Mouse (Mus musculus) heart, adult 9 months (tissue): ENCODE measurements at regions not wholly inside any gene's neighbourhood (a gene's known extent, or its start where the extent isn't known, plus 50 kb on each side); places are given as distances from the start of the nearest gene placed in this dataset.
A peak's percentile ranks its signal among the peaks of the same experiment; 100 is the strongest.

Experiments
- DNase-seq, 2 experiments: peaks; one replicate each; pipeline ENCODE4 v3.0.0; 2022; ENCODE audit warnings: low spot score in 2 of 2

- DNase-seq: no peak
Observed at GRCm38 (mm10) chr1:144085530-144086520, 81.9 kb upstream of the Rgs2 start.

GRCm38 (mm10) chr1:144078972-144079371 lies 75.0 kb upstream of the Rgs2 start:
- DNase-seq: no peak

- no peak for DNase-seq
Observed at GRCm38 (mm10) chr1:144078446-144078845, 74.5 kb upstream of the Rgs2 start.

- peak; percentile 11 to 54 for DNase-seq
Observed at GRCm38 (mm10) chr1:144075991-144076390, 72.0 kb upstream of the Rgs2 start.

GRCm38 (mm10) chr1:144061283-144061682 lies 57.3 kb upstream of the Rgs2 start:
- no peak for DNase-seq

- DNase-seq: peak; percentile 55 to 65
Observed at GRCm38 (mm10) chr1:144055476-144056213, 51.7 kb upstream of the Rgs2 start.
